Mouse (Mus musculus) erythroblast, embryonic 14.5 days (primary cell): Measurements from ENCODE around the gene Tnni3.

Experiments used
- GATA1 ChIP-seq: IDR thresholded peaks from 2 replicates; pipeline ENCODE4 v1.6.1; 2012; ENCODE audit warnings: low read length, inconsistent platforms, mixed read lengths
- TAL1 ChIP-seq: IDR thresholded peaks from 3 replicates; pipeline ENCODE4 v1.6.1; 2012; ENCODE audit warnings: low read length, inconsistent platforms, mixed read lengths

- TF ChIP-seq GATA1 (no peak), TAL1 (no peak)
These were observed 14.0 kb downstream of the Tnni3 start for GRCm38 (mm10) chr7:4509863-4510608.
